Mouse (Mus musculus): ENCODE data around the gene Cers1.

DNA sequence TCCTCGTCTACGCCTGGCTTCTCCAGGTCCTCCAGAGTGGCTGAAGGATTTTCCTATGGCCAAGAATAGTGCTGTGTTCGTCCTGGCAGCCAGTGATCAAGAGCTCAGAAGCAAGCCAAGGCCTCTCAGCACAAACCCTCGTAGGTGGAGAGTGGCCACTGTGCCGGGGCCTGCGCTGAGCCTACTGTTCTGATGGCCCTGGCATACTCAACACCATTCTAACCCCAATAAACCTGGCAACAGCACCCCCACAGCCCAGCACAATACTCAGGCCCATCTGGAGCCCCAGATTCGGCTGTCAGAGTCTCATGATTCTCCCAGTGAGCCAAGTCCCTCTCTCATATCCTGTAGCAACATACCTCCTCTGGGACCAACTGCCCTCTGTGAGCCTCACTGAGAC is 25.1 kb downstream of the Cers1 start:
- TF ChIP-seq POLR2A (IDR thresholded peaks at IDR 0.05; ENCODE audit: insufficient read depth, low read depth, low read length) (no peak), CTCF (IDR thresholded peaks at IDR 0.05; ENCODE audit: insufficient read depth, low read depth, low read length) (no peak)
